8 mouse cellular contexts compared by ENCODE assay signal in genomic region chr11:106572020-106572782, GRCm38 (mm10). TPM values are rescaled to one million over a fixed set of nuclear protein-coding genes. Genes with fewer than 3 reads are reported as not detected.
A peak's percentile ranks its signal among the peaks of the same experiment; 100 is the strongest.
DNase-seq lines count a peak whose midpoint lies in the region; ATAC-seq lines count a peak whose summit lies in the region.

No protein-coding gene starts in this region.

- no peak overlapping the region for H3K4me3 ChIP-seq in heart, embryonic 11.5 days (ENCODE audit: low read depth, low read length)
- H3K4me3 ChIP-seq in hindbrain, embryonic 14.5 days (replicated peaks; ENCODE audit: low read length): no peak overlapping the region
- H3K4me3 ChIP-seq in liver, embryonic 16.5 days (ENCODE audit: low read depth, low read length): no peak overlapping the region

- no peak overlapping the region for H3K27ac ChIP-seq in heart, embryonic 11.5 days (ENCODE audit: low read depth, low read length)
- H3K27ac ChIP-seq in hindbrain, embryonic 14.5 days: peak overlapping the region; percentile 3; the same call in 1 of the 2 replicates
- H3K27ac ChIP-seq in liver, embryonic 16.5 days (ENCODE audit: low read length): no peak overlapping the region

- DNase-seq in heart, postnatal 14 days: no peak
- peak; percentile 44 to 47 for DNase-seq in adrenal gland, postnatal 36 days
- DNase-seq in hindbrain, embryonic 14.5 days (ENCODE audit: low spot score): no peak
- peak; percentile 70 for DNase-seq in telencephalon, adult 2 months (ENCODE audit: low read depth, low spot score)
- no peak for DNase-seq in urinary bladder, postnatal 25 days (ENCODE audit: low spot score)
- no peak for DNase-seq in spleen, postnatal 36 days (ENCODE audit: low spot score in 2 of 2)

- H3K36me3 ChIP-seq in heart, embryonic 11.5 days (ENCODE audit: control insufficient read depth, insufficient read depth, low read length): no peaks in the 10 kb centered on the region
- peaks cover 9% of the 10 kb centered on the region for H3K36me3 ChIP-seq in hindbrain, embryonic 14.5 days (replicated peaks; ENCODE audit: control insufficient read depth, insufficient read depth)
- H3K36me3 ChIP-seq in liver, embryonic 16.5 days (ENCODE audit: control insufficient read depth, insufficient read depth): no peaks in the 10 kb centered on the region; the same call in 1 of the 2 replicates

- WGBS in heart, embryonic 11.5 days (ENCODE audit: insufficient replicate concordance): 37% methylated on average over 15 of the region's 15 CpGs
- 39% methylated on average over 15 of the region's 15 CpGs for whole genome bisulfite sequencing in hindbrain, embryonic 14.5 days
- 52% methylated on average over 15 of the region's 15 CpGs for WGBS in liver, embryonic 16.5 days (ENCODE audit: insufficient replicate concordance)

- H3K4me1 ChIP-seq in heart, embryonic 11.5 days (ENCODE audit: control insufficient read depth, insufficient read depth, low read length): peaks cover 52% of the 10 kb centered on the region
- peaks cover 17% of the 10 kb centered on the region for H3K4me1 ChIP-seq in hindbrain, embryonic 14.5 days (replicated peaks; ENCODE audit: control insufficient read depth, insufficient read depth, low read length)
- H3K4me1 ChIP-seq in liver, embryonic 16.5 days (ENCODE audit: control insufficient read depth, low read depth, low read length): peaks cover 25% of the 10 kb centered on the region

- intact Hi-C loops in heart, postnatal 14 days (cut with DNase I): loop anchor here (5.0 kb wide), 1 partner anchor 40 kb away; the partner anchor contains the start of gene Tex2

- no peaks in the 10 kb centered on the region for H3K27me3 ChIP-seq in heart, embryonic 11.5 days (ENCODE audit: control insufficient read depth, insufficient read depth, low read length)
- no peaks in the 10 kb centered on the region for H3K27me3 ChIP-seq in hindbrain, embryonic 14.5 days (ENCODE audit: control insufficient read depth, insufficient read depth, low read length)
- H3K27me3 ChIP-seq in liver, embryonic 16.5 days (ENCODE audit: control insufficient read depth, insufficient read depth, low read depth, low read length): no peaks in the 10 kb centered on the region

- no peaks in the 10 kb centered on the region for H3K9me3 ChIP-seq in heart, embryonic 11.5 days (replicated peaks; ENCODE audit: control insufficient read depth, low read length)
- no peaks in the 10 kb centered on the region for H3K9me3 ChIP-seq in hindbrain, embryonic 14.5 days (ENCODE audit: control insufficient read depth, low read length)
- H3K9me3 ChIP-seq in liver, embryonic 16.5 days (replicated peaks; ENCODE audit: control insufficient read depth, low read length): no peaks in the 10 kb centered on the region

- ATAC-seq in heart, embryonic 11.5 days (replicated peaks; ENCODE audit: insufficient number of reproducible peaks, low FRiP score, low TSS enrichment): 0 out of 2 replicates have a peak, but pooled peaks have one; percentile 32
- peak; percentile 46; the same call in 1 of the 2 replicates for ATAC-seq in hindbrain, embryonic 14.5 days (ENCODE audit: low FRiP score)
- peak; percentile 10; the same call in 1 of the 2 replicates for ATAC-seq in liver, embryonic 16.5 days (ENCODE audit: low read depth)

- H3K4me2 ChIP-seq in heart, embryonic 11.5 days: no peak overlapping the region
- H3K4me2 ChIP-seq in hindbrain, embryonic 14.5 days (replicated peaks): no peak overlapping the region
- no peak overlapping the region for H3K4me2 ChIP-seq in liver, embryonic 16.5 days (ENCODE audit: low read depth, low read length)

- H3K9ac ChIP-seq in heart, embryonic 11.5 days (ENCODE audit: low read depth, low read length): no peak overlapping the region
- H3K9ac ChIP-seq in hindbrain, embryonic 14.5 days: peak overlapping the region; percentile 12; the same call in 1 of the 2 replicates
- no peak overlapping the region for H3K9ac ChIP-seq in liver, embryonic 16.5 days (ENCODE audit: low read depth, low read length)

RNA-seq across cellular contexts. Expression of gene Tex2, which starts 41.0 kb away (rescaled TPM):
- polyA plus RNA-seq in heart, embryonic 11.5 days (2014; fragmentation: Nextera tagmentation; extraction: Ambion mirVana): 12.3 and 14.9 TPM in 2 replicates
- 10 to 100 TPM; 38.2 to 39.2 TPM for total RNA-seq in heart, postnatal 14 days (2021)
- total RNA-seq in adrenal gland, postnatal 36 days (2021): 10 to 100 TPM; 52.3 to 54.4 TPM
- polyA plus RNA-seq in hindbrain, embryonic 14.5 days (2014; fragmentation: Nextera tagmentation; extraction: Ambion mirVana): 40.1 and 41.4 TPM in 2 replicates
- polyA plus RNA-seq in liver, embryonic 16.5 days (2015; fragmentation: Nextera tagmentation; extraction: Ambion mirVana): 10.6 and 12.2 TPM in 2 replicates

Comparison
In these comparisons a context has a peak if more than half of its experiments do, and no peak if none do; other contexts are left out.
1. DNase-seq: peak in adrenal gland, postnatal 36 days (2 of 2) and telencephalon, adult 2 months (single experiment); none in heart, postnatal 14 days (0 of 2), hindbrain, embryonic 14.5 days (single experiment), urinary bladder, postnatal 25 days (single experiment) and spleen, postnatal 36 days (0 of 2).
2. Peak in every context shown above with its lines, with median percentiles within 50 percentile points of each other: ATAC-seq.